Comparison of ENCODE assay signal across 7 mouse cellular contexts in the genomic region with DNA sequence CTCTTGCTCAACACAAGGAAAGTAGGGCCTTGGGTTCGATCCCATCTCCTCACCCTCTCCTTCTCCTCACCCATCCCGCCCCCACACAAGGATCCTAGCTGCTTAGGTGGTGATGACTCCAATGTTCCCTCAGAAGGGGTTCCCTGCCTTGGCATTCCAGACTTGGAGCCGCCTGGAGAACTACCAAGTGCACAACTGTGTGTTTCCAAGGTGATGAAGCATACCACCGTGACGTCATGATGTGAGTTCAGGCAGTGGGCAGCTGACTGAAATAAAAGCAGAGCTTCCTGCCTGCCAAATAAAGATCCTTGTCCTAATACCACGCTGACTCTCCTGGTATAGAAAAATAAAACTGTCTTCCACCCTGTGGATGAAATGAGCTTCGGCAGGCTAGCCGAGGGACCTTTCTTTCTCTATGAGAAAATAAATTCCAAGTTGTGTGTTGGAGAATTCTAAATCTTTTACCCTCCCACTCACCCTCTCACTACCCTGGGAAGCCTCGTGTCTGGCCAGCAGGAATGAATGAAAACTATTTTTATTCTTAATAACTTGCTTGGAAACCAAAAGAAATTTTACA. TPM values are rescaled to one million over a fixed set of nuclear protein-coding genes. Genes with fewer than 3 reads are reported as not detected.
DNase-seq lines count a peak whose midpoint lies in the region; ATAC-seq and TF ChIP-seq lines count a peak whose summit lies in the region.

No protein-coding gene starts in this region.

- no peak for ATAC-seq in midbrain, embryonic 14.5 days (ENCODE audit: low FRiP score, low TSS enrichment)
- ATAC-seq in midbrain, embryonic 16.5 days = no peak
- ATAC-seq in embryonic facial prominence, embryonic 11.5 days (replicated peaks; ENCODE audit: insufficient number of reproducible peaks, low FRiP score, low TSS enrichment, low read depth) = no peak
- no peak for ATAC-seq in erythroblast, adult 5-6 weeks (replicated peaks; ENCODE audit: low FRiP score, poor library complexity, severe bottlenecking)

- no peak overlapping the region for H3K27ac ChIP-seq in midbrain, embryonic 14.5 days (replicated peaks; ENCODE audit: low read depth, low read length)
- no peak overlapping the region for H3K27ac ChIP-seq in midbrain, embryonic 16.5 days (ENCODE audit: low read length)
- H3K27ac ChIP-seq in embryonic facial prominence, embryonic 11.5 days (replicated peaks; ENCODE audit: low read depth, low read length) = no peak overlapping the region
- H3K27ac ChIP-seq in layer of hippocampus, adult 2 months = no peak overlapping the region
- no peak overlapping the region for H3K27ac ChIP-seq in midbrain, embryonic 10.5 days (replicated peaks)

- H3K9ac ChIP-seq in midbrain, embryonic 14.5 days (replicated peaks; ENCODE audit: low read length) = no peak overlapping the region
- H3K9ac ChIP-seq in midbrain, embryonic 16.5 days (ENCODE audit: low read depth, low read length) = no peak overlapping the region
- H3K9ac ChIP-seq in embryonic facial prominence, embryonic 11.5 days (replicated peaks; ENCODE audit: low read length) = no peak overlapping the region

- H3K9me3 ChIP-seq in midbrain, embryonic 14.5 days (ENCODE audit: control insufficient read depth, low read length) = no peaks in the 10 kb centered on the region
- H3K9me3 ChIP-seq in midbrain, embryonic 16.5 days (replicated peaks; ENCODE audit: control insufficient read depth, low read length, poor library complexity, severe bottlenecking) = no peaks in the 10 kb centered on the region
- H3K9me3 ChIP-seq in embryonic facial prominence, embryonic 11.5 days (replicated peaks; ENCODE audit: control insufficient read depth, low read length) = no peaks in the 10 kb centered on the region
- H3K9me3 ChIP-seq in midbrain, embryonic 10.5 days (replicated peaks) = no peaks in the 10 kb centered on the region

- no peaks in the 10 kb centered on the region for H3K36me3 ChIP-seq in midbrain, embryonic 14.5 days (ENCODE audit: control insufficient read depth, insufficient read depth, low read length)
- H3K36me3 ChIP-seq in midbrain, embryonic 16.5 days (ENCODE audit: control insufficient read depth, insufficient read depth, low read length) = no peaks in the 10 kb centered on the region
- no peaks in the 10 kb centered on the region for H3K36me3 ChIP-seq in embryonic facial prominence, embryonic 11.5 days (replicated peaks; ENCODE audit: control insufficient read depth, insufficient read depth, low read depth, low read length)
- no peaks in the 10 kb centered on the region for H3K36me3 ChIP-seq in midbrain, embryonic 10.5 days

- DNase-seq in midbrain, embryonic 14.5 days = peak; percentile 33
- peak; percentile 24 for DNase-seq in embryonic facial prominence, embryonic 11.5 days (ENCODE audit: low spot score)
- DNase-seq in layer of hippocampus, adult 2 months (ENCODE audit: low spot score in 2 of 2) = no peak
- peak; percentile 49 for DNase-seq in right cerebral cortex, postnatal 14 days
- DNase-seq in midbrain, embryonic 10.5 days (ENCODE audit: low spot score) = no peak

- WGBS in midbrain, embryonic 14.5 days = 58% methylated on average over 9 of the region's 9 CpGs
- WGBS in midbrain, embryonic 16.5 days = 58% methylated on average over 9 of the region's 9 CpGs
- WGBS in embryonic facial prominence, embryonic 11.5 days = 72% methylated on average over 9 of the region's 9 CpGs
- WGBS in midbrain, embryonic 10.5 days = 75% methylated on average over 9 of the region's 9 CpGs

- no peaks in the 10 kb centered on the region for H3K27me3 ChIP-seq in midbrain, embryonic 14.5 days (ENCODE audit: control insufficient read depth, insufficient read depth, low read length)
- H3K27me3 ChIP-seq in midbrain, embryonic 16.5 days (ENCODE audit: control insufficient read depth, insufficient read depth, low read depth, low read length) = no peaks in the 10 kb centered on the region
- no peaks in the 10 kb centered on the region for H3K27me3 ChIP-seq in embryonic facial prominence, embryonic 11.5 days (ENCODE audit: control insufficient read depth, insufficient read depth, low read length)
- peaks cover 18% of the 10 kb centered on the region for H3K27me3 ChIP-seq in midbrain, embryonic 10.5 days (ENCODE audit: low read depth, poor library complexity, severe bottlenecking)

- TF ChIP-seq CTCF in layer of hippocampus, adult 2 months (conservative IDR thresholded peaks at IDR 0.05) = 0 out of 2 replicates have a peak, but pooled peaks have one; percentile 7

- H3K4me3 ChIP-seq in midbrain, embryonic 14.5 days (replicated peaks; ENCODE audit: low read depth, low read length) = no peak overlapping the region
- H3K4me3 ChIP-seq in midbrain, embryonic 16.5 days (ENCODE audit: low read depth, low read length) = no peak overlapping the region
- no peak overlapping the region for H3K4me3 ChIP-seq in embryonic facial prominence, embryonic 11.5 days (ENCODE audit: low read depth, low read length)
- no peak overlapping the region for H3K4me3 ChIP-seq in layer of hippocampus, adult 2 months
- H3K4me3 ChIP-seq in midbrain, embryonic 10.5 days = no peak overlapping the region

- H3K4me2 ChIP-seq in midbrain, embryonic 14.5 days (ENCODE audit: low read length) = no peak overlapping the region
- no peak overlapping the region for H3K4me2 ChIP-seq in midbrain, embryonic 16.5 days (ENCODE audit: low read length)
- no peak overlapping the region for H3K4me2 ChIP-seq in embryonic facial prominence, embryonic 11.5 days (ENCODE audit: low read depth, low read length)

- no peaks in the 10 kb centered on the region for H3K4me1 ChIP-seq in midbrain, embryonic 14.5 days (ENCODE audit: control insufficient read depth, insufficient read depth, low read length)
- H3K4me1 ChIP-seq in midbrain, embryonic 16.5 days (ENCODE audit: control insufficient read depth, insufficient read depth, low read length) = no peaks in the 10 kb centered on the region
- no peaks in the 10 kb centered on the region for H3K4me1 ChIP-seq in embryonic facial prominence, embryonic 11.5 days (ENCODE audit: control insufficient read depth, insufficient read depth, low read length)
- peaks cover 7% of the 10 kb centered on the region for H3K4me1 ChIP-seq in midbrain, embryonic 10.5 days

RNA-seq across cellular contexts. Expression of gene Tm9sf3, which starts 6.4 kb away (rescaled TPM):
- polyA plus RNA-seq in midbrain, embryonic 14.5 days (2014; fragmentation: Nextera tagmentation; extraction: Ambion mirVana) = 74.4 and 112 TPM in 2 replicates
- polyA plus RNA-seq in midbrain, embryonic 16.5 days (2015; fragmentation: Nextera tagmentation; extraction: Ambion mirVana) = 83.7 and 89.2 TPM in 2 replicates
- polyA plus RNA-seq in embryonic facial prominence, embryonic 11.5 days (2014; fragmentation: Nextera tagmentation; extraction: Ambion mirVana) = 171 and 174 TPM in 2 replicates
- total RNA-seq in layer of hippocampus, adult 2 months (2021) = 100 to 1,000 TPM; 114 to 118 TPM
- 39.4 and 39.7 TPM in 2 replicates for total RNA-seq in erythroblast, adult 5-6 weeks (2015; ENCODE audit: low replicate concordance)
- total RNA-seq in erythroblast, adult 5-6 weeks (2017; ENCODE audit: low replicate concordance) = 51.6 and 56.4 TPM in 2 replicates
- 96.0 and 99.0 TPM in 2 replicates for polyA plus RNA-seq in midbrain, embryonic 10.5 days (2016; fragmentation: Nextera tagmentation; extraction: Ambion mirVana)

Comparison
In these comparisons a context has a peak if more than half of its experiments do, and no peak if none do; other contexts are left out.
1. DNase-seq: peak in midbrain, embryonic 14.5 days (single experiment), embryonic facial prominence, embryonic 11.5 days (single experiment) and right cerebral cortex, postnatal 14 days (single experiment); none in layer of hippocampus, adult 2 months (0 of 2) and midbrain, embryonic 10.5 days (single experiment).